Mouse (Mus musculus) hindbrain, embryonic 10.5 days (tissue): ENCODE data around the gene Gtdc1. TPM values are rescaled to one million over a fixed set of nuclear protein-coding genes. Genes with fewer than 3 reads are reported as not detected.

Experiments
- DNase-seq: peaks from one replicate; pipeline ENCODE4 v3.0.0-alpha.2; 2017; ENCODE audit warnings: low spot score
- H3K27ac ChIP-seq: fragments of 300-500 bp; sonication (generic); 2 replicates; pipeline ENCODE4 v1.5.1; 2016; ENCODE audit warnings: mild to moderate bottlenecking, moderate library complexity
- H3K27me3 ChIP-seq: fragments of 300-500 bp; sonication (generic); 2 replicates; pipeline ENCODE4 v1.6.1; 2016; ENCODE audit warnings: mild to moderate bottlenecking; ENCODE audit not compliant: poor library complexity, insufficient read depth, severe bottlenecking
- H3K36me3 ChIP-seq: fragments of 300-500 bp; sonication (generic); 2 replicates; pipeline ENCODE4 v1.6.1; 2016; ENCODE audit warnings: mild to moderate bottlenecking, moderate library complexity
- H3K4me1 ChIP-seq: fragments of 300-500 bp; sonication (generic); replicated peaks from 2 replicates; pipeline ENCODE4 v1.6.1; 2016; ENCODE audit warnings: mild to moderate bottlenecking
- H3K4me3 ChIP-seq: fragments of 300-500 bp; sonication (generic); 2 replicates; pipeline ENCODE4 v1.5.1; 2016; ENCODE audit warnings: mild to moderate bottlenecking, moderate library complexity
- H3K9me3 ChIP-seq: fragments of 300-500 bp; sonication (generic); 2 replicates; pipeline ENCODE4 v1.6.1; 2016; ENCODE audit warnings: mild to moderate bottlenecking, moderate library complexity
- WGBS: fragments of 180-500 bp; shearing (Covaris S2); methylation state at CpG from one replicate; pipeline ENCODE4 v1.1.7; 2016; 5-methylcytosine and 5-hydroxymethylcytosine counted together
- polyA plus RNA-seq: library from polyadenylated mRNA; unstranded; fragments of >200 nt; fragmentation: Nextera tagmentation; extraction: Ambion mirVana; gene quantifications from 2 replicates; pipeline ENCODE4 v1.2.1, GENCODE M21; 2016

Gene Gtdc1
- polyA plus RNA-seq, 1 experiment from 2014 or later, result 13.0 TPM

GRCm38 (mm10) chr2:44817787-44818186, 109.7 kb downstream of the Gtdc1 start:
- DNase-seq, result no peak
- Histone ChIP-seq H3K27ac (no peak overlapping the region), H3K36me3 (no peaks in the 10 kb centered on the region), H3K9me3 (no peaks in the 10 kb centered on the region), H3K4me3 (no peak overlapping the region), H3K4me1 (no peaks in the 10 kb centered on the region), H3K27me3 (no peaks in the 10 kb centered on the region)

GRCm38 (mm10) chr2:44813729-44814128, 113.7 kb downstream of the Gtdc1 start:
- H3K4me3 ChIP-seq, result no peak overlapping the region
- DNase-seq, result no peak
- no peaks in the 10 kb centered on the region for H3K27me3 ChIP-seq
- H3K36me3 ChIP-seq, result no peaks in the 10 kb centered on the region
- H3K27ac ChIP-seq, result no peak overlapping the region
- no peaks in the 10 kb centered on the region for H3K4me1 ChIP-seq
- no peaks in the 10 kb centered on the region for H3K9me3 ChIP-seq
- 70% methylated on average over 3 of the region's 3 CpGs for WGBS

GRCm38 (mm10) chr2:44804497-44804896, 123.0 kb downstream of the Gtdc1 start:
- no peak overlapping the region for H3K4me3 ChIP-seq
- H3K27me3 ChIP-seq, result no peaks in the 10 kb centered on the region
- 90% methylated on average over 6 of the region's 6 CpGs for WGBS
- H3K27ac ChIP-seq, result no peak overlapping the region
- no peaks in the 10 kb centered on the region for H3K9me3 ChIP-seq
- H3K4me1 ChIP-seq, result no peaks in the 10 kb centered on the region
- no peaks in the 10 kb centered on the region for H3K36me3 ChIP-seq
- DNase-seq, result no peak

- no peak overlapping the region for H3K27ac ChIP-seq
- WGBS, result 91% methylated on average over 2 of the region's 2 CpGs
- no peaks in the 10 kb centered on the region for H3K4me1 ChIP-seq
- no peaks in the 10 kb centered on the region for H3K27me3 ChIP-seq
- H3K9me3 ChIP-seq, result no peaks in the 10 kb centered on the region
- no peak overlapping the region for H3K4me3 ChIP-seq
- no peaks in the 10 kb centered on the region for H3K36me3 ChIP-seq
- no peak for DNase-seq
Measured at GRCm38 (mm10) chr2:44801361-44801760, 126.1 kb downstream of the Gtdc1 start.

- no peak overlapping the region for H3K27ac ChIP-seq
- no peaks in the 10 kb centered on the region for H3K9me3 ChIP-seq
- 86% methylated on average over 4 of the region's 4 CpGs for WGBS
- H3K27me3 ChIP-seq, result no peaks in the 10 kb centered on the region
- H3K4me3 ChIP-seq, result no peak overlapping the region
- DNase-seq, result no peak
- H3K36me3 ChIP-seq, result no peaks in the 10 kb centered on the region
- no peaks in the 10 kb centered on the region for H3K4me1 ChIP-seq
Measured at GRCm38 (mm10) chr2:44791840-44792239, 135.6 kb downstream of the Gtdc1 start.

- Histone ChIP-seq H3K27ac (no peak overlapping the region), H3K4me1 (no peaks in the 10 kb centered on the region), H3K27me3 (no peaks in the 10 kb centered on the region), H3K36me3 (no peaks in the 10 kb centered on the region), H3K4me3 (no peak overlapping the region), H3K9me3 (no peaks in the 10 kb centered on the region)
- DNase-seq, result no peak
- 86% methylated on average over 5 of the region's 5 CpGs for WGBS
Measured at GRCm38 (mm10) chr2:44791134-44791533, 136.3 kb downstream of the Gtdc1 start.

- Histone ChIP-seq H3K27ac (no peak overlapping the region), H3K27me3 (no peaks in the 10 kb centered on the region), H3K4me1 (no peaks in the 10 kb centered on the region), H3K4me3 (no peak overlapping the region), H3K36me3 (peaks cover 6% of the 10 kb centered on the region; the same call in 1 of the 2 replicates), H3K9me3 (0 out of 2 replicates have a peak, but pooled peaks cover 4% of the 10 kb centered on the region)
- DNase-seq, result no peak
- WGBS, result 96% methylated on average over 4 of the region's 4 CpGs
Measured at GRCm38 (mm10) chr2:44782746-44783145, 144.7 kb downstream of the Gtdc1 start.

- H3K9me3 ChIP-seq, result 0 out of 2 replicates have a peak, but pooled peaks cover 4% of the 10 kb centered on the region
- H3K36me3 ChIP-seq, result peaks cover 6% of the 10 kb centered on the region; the same call in 1 of the 2 replicates
- WGBS, result 98% methylated on average over 2 of the region's 2 CpGs
- no peak for DNase-seq
- H3K27me3 ChIP-seq, result no peaks in the 10 kb centered on the region
- H3K27ac ChIP-seq, result no peak overlapping the region
- H3K4me3 ChIP-seq, result no peak overlapping the region
- H3K4me1 ChIP-seq, result no peaks in the 10 kb centered on the region
Measured at GRCm38 (mm10) chr2:44780961-44781360, 146.5 kb downstream of the Gtdc1 start.

GRCm38 (mm10) chr2:44763898-44764297, 163.6 kb downstream of the Gtdc1 start:
- Histone ChIP-seq H3K4me3 (no peak overlapping the region), H3K9me3 (no peaks in the 10 kb centered on the region), H3K27me3 (no peaks in the 10 kb centered on the region), H3K27ac (no peak overlapping the region), H3K4me1 (no peaks in the 10 kb centered on the region), H3K36me3 (no peaks in the 10 kb centered on the region)
- WGBS, result 89% methylated on average over 1 of the region's 1 CpGs
- no peak for DNase-seq

GRCm38 (mm10) chr2:44736618-44737017, 190.8 kb downstream of the Gtdc1 start:
- Histone ChIP-seq H3K9me3 (no peaks in the 10 kb centered on the region), H3K27ac (no peak overlapping the region), H3K4me3 (no peak overlapping the region), H3K36me3 (no peaks in the 10 kb centered on the region), H3K4me1 (no peaks in the 10 kb centered on the region), H3K27me3 (no peaks in the 10 kb centered on the region)
- no peak for DNase-seq
- 94% methylated on average over 1 of the region's 1 CpGs for WGBS

- Histone ChIP-seq H3K27ac (no peak overlapping the region), H3K27me3 (no peaks in the 10 kb centered on the region), H3K4me3 (no peak overlapping the region), H3K36me3 (no peaks in the 10 kb centered on the region), H3K9me3 (no peaks in the 10 kb centered on the region), H3K4me1 (no peaks in the 10 kb centered on the region)
- no peak for DNase-seq
Measured at GRCm38 (mm10) chr2:44721461-44721860, 206.0 kb downstream of the Gtdc1 start.

- Histone ChIP-seq H3K4me1 (no peaks in the 10 kb centered on the region), H3K27me3 (no peaks in the 10 kb centered on the region), H3K4me3 (no peak overlapping the region), H3K9me3 (no peaks in the 10 kb centered on the region), H3K27ac (no peak overlapping the region), H3K36me3 (no peaks in the 10 kb centered on the region)
- no peak for DNase-seq
- 83% methylated on average over 4 of the region's 4 CpGs for WGBS
Measured at GRCm38 (mm10) chr2:44705883-44706615, 221.4 kb downstream of the Gtdc1 start.

GRCm38 (mm10) chr2:44700276-44700675, 227.2 kb downstream of the Gtdc1 start:
- Histone ChIP-seq H3K4me1 (no peaks in the 10 kb centered on the region), H3K36me3 (no peaks in the 10 kb centered on the region), H3K27ac (no peak overlapping the region), H3K9me3 (no peaks in the 10 kb centered on the region), H3K27me3 (no peaks in the 10 kb centered on the region), H3K4me3 (no peak overlapping the region)
- 61% methylated on average over 4 of the region's 4 CpGs for WGBS
- no peak for DNase-seq

GRCm38 (mm10) chr2:44696441-44696840, 231.0 kb downstream of the Gtdc1 start:
- Histone ChIP-seq H3K4me3 (no peak overlapping the region), H3K4me1 (0 out of 2 replicates have a peak, but pooled peaks cover 8% of the 10 kb centered on the region), H3K27me3 (no peaks in the 10 kb centered on the region), H3K9me3 (no peaks in the 10 kb centered on the region), H3K27ac (no peak overlapping the region), H3K36me3 (no peaks in the 10 kb centered on the region)
- no peak for DNase-seq
- 67% methylated on average over 3 of the region's 3 CpGs for WGBS
